Mouse (Mus musculus) forebrain, embryonic 14.5 days (tissue): ENCODE measurements at regions not wholly inside any gene's neighbourhood (a gene's known extent, or its start where the extent isn't known, plus 50 kb on each side); places are given as distances from the start of the nearest gene placed in this dataset.

Source experiments
- ATAC-seq: fragments of 200-750 bp; cut with Nextera tagmentation; 2 replicates; pipeline ENCODE4 v1.8.0; 2017; ENCODE audit warnings: mild to moderate bottlenecking, moderate library complexity
- DNase-seq: peaks from one replicate; pipeline ENCODE4 v3.0.0-alpha.2; 2015; ENCODE audit warnings: low spot score
- H3K27ac ChIP-seq: fragments of 300-500 bp; sonication (generic); 2 replicates; pipeline ENCODE4 v1.5.1; 2014; ENCODE audit warnings: low read depth, mild to moderate bottlenecking, control low read depth, low read length, moderate library complexity
- H3K27me3 ChIP-seq: fragments of 300-500 bp; sonication (generic); replicated peaks from 2 replicates; pipeline ENCODE4 v1.6.1; 2014; ENCODE audit warnings: low read length, control low read depth, mixed read lengths; ENCODE audit not compliant: control insufficient read depth, insufficient read depth
- H3K36me3 ChIP-seq: fragments of 300-500 bp; sonication (generic); 2 replicates; pipeline ENCODE4 v1.6.1; 2014; ENCODE audit warnings: low read length, control low read depth; ENCODE audit not compliant: control insufficient read depth, insufficient read depth
- H3K4me1 ChIP-seq: fragments of 300-500 bp; sonication (generic); 2 replicates; pipeline ENCODE4 v1.6.1; 2014; ENCODE audit warnings: antibody characterized with exemption, low read length, control low read depth; ENCODE audit not compliant: control insufficient read depth, insufficient read depth
- H3K4me2 ChIP-seq: fragments of 300-500 bp; sonication (generic); 2 replicates; pipeline ENCODE4 v1.6.1; 2014; ENCODE audit warnings: mild to moderate bottlenecking, control low read depth, low read length
- H3K4me3 ChIP-seq: fragments of 300-500 bp; sonication (generic); 2 replicates; pipeline ENCODE4 v1.5.1; 2014; ENCODE audit warnings: low read depth, low read length, control low read depth
- H3K9ac ChIP-seq: fragments of 300-500 bp; sonication (generic); 2 replicates; pipeline ENCODE4 v1.6.1; 2014; ENCODE audit warnings: mild to moderate bottlenecking, low read length, control low read depth, moderate library complexity
- H3K9me3 ChIP-seq: fragments of 300-500 bp; sonication (generic); replicated peaks from 2 replicates; pipeline ENCODE4 v1.6.1; 2016; ENCODE audit warnings: low read length, control low read depth, mixed read lengths; ENCODE audit not compliant: control insufficient read depth
- WGBS: fragments of 180-500 bp; shearing (Covaris S2); extraction: QIAGEN DNeasy Blood & Tissue Kit; methylation state at CpG from one replicate; pipeline ENCODE4 v1.1.7; 2014; 5-methylcytosine and 5-hydroxymethylcytosine counted together

DNA sequence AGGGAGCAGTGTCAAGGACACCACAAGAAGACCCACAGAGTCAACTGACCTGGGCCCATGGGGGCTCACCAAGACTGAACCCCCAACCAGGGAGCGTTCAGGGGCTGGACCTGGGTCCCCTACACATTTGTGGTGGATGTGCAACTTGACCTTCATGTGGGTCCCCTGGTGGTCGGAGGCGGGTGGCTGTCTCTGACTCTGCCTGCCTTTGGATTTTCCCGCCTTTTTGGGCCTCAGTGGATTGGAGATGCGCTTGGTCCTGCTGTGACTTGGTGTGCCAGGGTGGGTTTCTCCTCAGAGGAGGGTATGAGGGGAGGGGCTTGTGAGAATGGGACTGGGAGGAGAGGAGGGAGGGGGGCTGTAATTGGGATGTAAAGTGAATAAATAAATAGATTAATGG lies 99.3 kb upstream of the Armc2 start:
- Histone ChIP-seq H3K36me3 (no peaks in the 10 kb centered on the region), H3K4me1 (no peaks in the 10 kb centered on the region), H3K27ac (no peak overlapping the region), H3K4me3 (no peak overlapping the region), H3K9ac (no peak overlapping the region), H3K9me3 (no peaks in the 10 kb centered on the region), H3K27me3 (no peaks in the 10 kb centered on the region), H3K4me2 (no peak overlapping the region)
- ATAC-seq (no peak), DNase-seq (no peak)
- WGBS: 90% methylated on average over 5 of the region's 5 CpGs

DNA sequence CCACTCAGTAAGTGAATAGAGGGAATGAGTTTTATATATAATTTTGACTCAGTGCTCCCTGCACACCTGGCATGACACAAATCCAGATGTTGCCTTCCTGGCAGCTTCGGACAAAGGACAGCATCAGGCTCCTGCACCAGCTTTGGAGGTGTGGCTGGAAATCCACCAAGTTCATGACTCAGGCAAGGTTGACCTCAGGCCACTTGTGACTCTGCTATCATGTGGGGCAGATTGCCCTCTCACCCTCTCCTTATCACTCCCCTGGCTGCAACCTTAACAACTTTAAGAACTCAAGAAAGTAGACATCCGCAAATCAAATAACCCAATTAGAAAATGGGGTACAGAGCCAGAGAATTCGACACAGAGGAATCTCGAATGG lies 97.7 kb upstream of the Armc2 start:
- Histone ChIP-seq H3K36me3 (no peaks in the 10 kb centered on the region), H3K4me2 (no peak overlapping the region), H3K9ac (no peak overlapping the region), H3K9me3 (no peaks in the 10 kb centered on the region), H3K4me1 (no peaks in the 10 kb centered on the region), H3K27me3 (no peaks in the 10 kb centered on the region), H3K4me3 (no peak overlapping the region), H3K27ac (no peak overlapping the region)
- 87% methylated on average over 4 of the region's 4 CpGs for WGBS
- no peak for ATAC-seq
- DNase-seq: no peak

DNA sequence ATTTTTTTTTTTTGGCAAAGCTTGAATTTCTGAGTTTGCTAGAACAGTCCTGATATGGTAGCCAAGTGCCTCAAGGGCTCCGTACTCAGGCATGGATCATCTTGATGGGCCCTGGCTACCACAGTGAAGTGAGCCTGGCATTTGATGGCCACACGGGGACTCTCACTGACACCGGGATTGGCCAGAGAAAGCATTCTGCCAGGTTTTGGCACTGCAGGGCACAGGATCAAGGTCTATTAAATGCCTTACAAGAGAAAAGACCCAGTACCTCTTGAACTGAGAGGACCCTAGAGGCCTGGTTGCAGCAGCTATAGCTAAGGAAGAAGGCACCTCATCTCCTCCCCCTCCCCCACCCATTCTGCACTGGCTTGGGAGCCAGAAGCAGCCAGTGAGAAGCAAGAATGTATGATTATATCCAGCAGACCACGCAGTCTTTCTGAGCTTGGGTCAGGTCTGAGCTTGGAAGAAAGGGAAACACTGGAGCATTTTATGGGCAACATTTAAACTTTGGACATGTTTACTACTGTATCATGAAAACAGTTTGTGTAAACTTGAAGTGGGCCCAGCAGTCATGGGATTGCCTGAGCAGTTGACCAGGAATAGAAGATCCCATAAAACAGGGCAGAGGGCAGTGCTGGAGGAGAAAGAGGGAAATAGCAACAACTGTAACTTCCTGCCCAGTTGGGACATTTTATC lies 97.1 kb upstream of the Armc2 start:
- no peak for DNase-seq
- H3K4me2 ChIP-seq: no peak overlapping the region
- no peak overlapping the region for H3K4me3 ChIP-seq
- 85% methylated on average over 4 of the region's 4 CpGs for WGBS
- no peak overlapping the region for H3K9ac ChIP-seq
- ATAC-seq: no peak
- no peaks in the 10 kb centered on the region for H3K36me3 ChIP-seq
- H3K27ac ChIP-seq: no peak overlapping the region
- H3K9me3 ChIP-seq: no peaks in the 10 kb centered on the region
- no peaks in the 10 kb centered on the region for H3K27me3 ChIP-seq
- H3K4me1 ChIP-seq: no peaks in the 10 kb centered on the region

DNA sequence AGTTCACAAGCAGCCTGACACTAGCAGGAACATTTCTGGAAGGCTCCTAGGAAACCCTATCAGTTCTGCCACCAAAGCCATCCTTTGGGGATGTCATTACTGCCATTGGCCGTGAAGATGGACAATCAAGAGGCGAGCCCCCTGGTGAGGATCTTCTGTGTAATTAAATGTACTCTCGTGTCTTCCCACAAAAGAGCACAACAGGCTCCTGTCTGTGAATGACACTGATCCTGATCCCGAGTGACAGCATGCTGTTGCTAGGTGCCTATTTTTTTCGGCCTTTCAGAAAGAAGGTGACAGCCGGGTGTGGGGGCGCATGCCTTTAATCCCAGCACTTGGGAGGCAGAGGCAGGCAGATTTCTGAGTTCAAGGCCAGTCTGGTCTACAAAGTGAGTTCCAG lies 92.5 kb upstream of the Armc2 start:
- no peaks in the 10 kb centered on the region for H3K4me1 ChIP-seq
- H3K27me3 ChIP-seq: no peaks in the 10 kb centered on the region
- no peaks in the 10 kb centered on the region for H3K36me3 ChIP-seq
- H3K27ac ChIP-seq: no peak overlapping the region
- no peak for DNase-seq
- no peaks in the 10 kb centered on the region for H3K9me3 ChIP-seq
- 53% methylated on average over 7 of the region's 7 CpGs for WGBS
- H3K4me2 ChIP-seq: no peak overlapping the region
- ATAC-seq: no peak
- H3K9ac ChIP-seq: no peak overlapping the region
- no peak overlapping the region for H3K4me3 ChIP-seq

DNA sequence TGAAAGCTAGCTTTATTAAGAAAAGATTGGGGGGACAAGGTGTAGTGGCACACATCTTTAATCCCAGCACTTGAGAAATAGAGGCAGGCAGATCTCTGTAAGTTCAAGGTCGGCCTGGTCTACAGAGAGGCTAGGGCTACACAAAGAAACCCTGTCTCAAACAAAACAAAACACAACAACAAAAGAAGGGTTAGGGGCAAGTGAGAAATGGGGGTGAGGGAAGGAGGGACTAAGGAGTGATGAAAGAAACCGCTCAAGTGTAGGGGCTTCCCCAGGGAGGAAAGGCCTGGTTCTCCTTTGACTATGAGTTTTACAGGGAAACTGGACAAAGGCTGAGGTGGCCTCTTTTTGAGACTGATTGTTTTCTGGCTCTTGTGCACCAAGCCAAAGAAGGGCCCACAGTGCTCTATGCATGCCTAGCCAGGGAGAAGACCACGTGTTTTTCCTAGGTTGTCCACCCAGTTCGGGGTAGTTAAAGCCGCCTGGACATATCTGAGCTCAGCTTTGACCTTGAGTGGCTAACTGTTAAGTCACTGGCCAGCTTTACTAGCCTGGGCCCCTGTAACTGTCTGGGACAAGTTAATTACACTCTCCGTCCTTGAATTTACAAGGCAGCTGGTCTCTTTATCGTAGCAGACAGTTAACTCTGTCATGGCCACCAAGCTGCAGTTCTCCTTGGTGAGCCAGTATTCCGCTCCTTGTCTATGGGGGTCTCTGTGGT lies 90.2 kb upstream of the Armc2 start:
- Histone ChIP-seq H3K4me1 (no peaks in the 10 kb centered on the region), H3K9ac (no peak overlapping the region), H3K9me3 (no peaks in the 10 kb centered on the region), H3K27ac (no peak overlapping the region), H3K36me3 (no peaks in the 10 kb centered on the region), H3K27me3 (no peaks in the 10 kb centered on the region), H3K4me2 (no peak overlapping the region), H3K4me3 (no peak overlapping the region)
- DNase-seq (peak; percentile 6), ATAC-seq (no peak)
- 44% methylated on average over 8 of the region's 8 CpGs for WGBS

DNA sequence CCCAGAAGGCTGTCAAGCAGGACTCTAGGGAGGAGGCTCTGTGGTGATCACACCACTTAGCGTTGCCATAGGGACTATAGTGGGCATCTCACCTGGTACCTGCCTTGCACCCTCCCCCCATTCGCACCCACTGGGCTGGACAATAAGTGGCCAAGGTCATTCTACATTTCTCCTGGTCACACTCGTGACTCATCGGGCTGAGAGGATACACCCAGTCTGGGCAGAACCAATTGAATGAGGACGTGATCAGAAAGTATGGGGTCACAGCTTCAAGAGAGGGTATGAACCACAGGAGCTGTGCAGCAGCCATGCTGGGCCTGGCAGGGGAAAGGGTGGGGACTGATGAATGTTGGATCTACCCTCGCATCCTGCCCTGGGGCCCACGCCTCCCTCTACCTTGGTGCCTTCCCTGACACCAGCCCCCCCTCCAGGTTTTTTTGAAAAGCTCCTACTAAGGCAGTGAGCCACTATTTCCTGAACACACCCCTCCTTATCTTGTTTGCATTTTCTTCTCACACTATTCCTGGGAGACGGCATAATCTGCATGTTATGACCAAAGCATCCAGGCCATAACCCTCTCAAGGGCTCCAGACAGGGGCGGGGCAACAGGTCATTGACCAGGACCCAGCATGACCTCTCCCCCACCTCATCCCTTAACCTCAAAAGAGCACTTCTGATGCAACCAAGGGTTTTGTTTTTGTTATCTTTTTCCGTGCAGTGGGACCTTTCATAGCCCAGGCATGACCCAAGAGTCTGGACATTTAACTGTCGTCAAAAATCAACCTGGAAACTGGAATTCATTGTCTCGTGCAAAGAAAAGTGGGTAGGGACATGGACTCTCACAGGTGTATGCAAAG lies 89.4 kb upstream of the Armc2 start:
- Histone ChIP-seq H3K4me2 (no peak overlapping the region), H3K27me3 (no peaks in the 10 kb centered on the region), H3K9me3 (no peaks in the 10 kb centered on the region), H3K9ac (no peak overlapping the region), H3K36me3 (no peaks in the 10 kb centered on the region), H3K4me3 (no peak overlapping the region), H3K27ac (no peak overlapping the region), H3K4me1 (no peaks in the 10 kb centered on the region)
- 87% methylated on average over 12 of the region's 12 CpGs for WGBS
- no peak for DNase-seq
- ATAC-seq: no peak

DNA sequence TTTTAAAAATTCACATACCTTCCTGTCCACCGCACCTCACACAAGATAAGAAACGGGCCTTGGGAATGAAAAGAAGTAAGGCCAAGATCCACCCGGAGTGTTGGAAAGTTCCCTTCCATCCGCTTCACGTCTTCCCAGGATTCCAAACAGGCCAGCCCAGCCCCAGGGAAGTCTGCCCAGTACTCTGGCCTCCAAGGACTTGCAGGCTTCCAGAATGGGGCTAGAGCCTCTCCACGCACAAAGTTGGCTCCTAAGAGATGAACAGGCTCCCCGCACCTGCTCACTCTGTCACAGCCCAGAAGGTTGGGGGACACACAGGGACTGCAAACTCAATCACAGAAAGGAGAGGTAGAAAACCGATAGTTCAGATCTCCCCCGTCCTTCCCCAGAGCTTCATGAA lies 88.4 kb upstream of the Armc2 start:
- DNase-seq: no peak
- Histone ChIP-seq H3K4me2 (no peak overlapping the region), H3K4me3 (no peak overlapping the region), H3K9me3 (no peaks in the 10 kb centered on the region), H3K27me3 (no peaks in the 10 kb centered on the region), H3K4me1 (no peaks in the 10 kb centered on the region), H3K9ac (no peak overlapping the region), H3K36me3 (no peaks in the 10 kb centered on the region), H3K27ac (no peak overlapping the region)
- 91% methylated on average over 9 of the region's 9 CpGs for WGBS
- no peak for ATAC-seq

DNA sequence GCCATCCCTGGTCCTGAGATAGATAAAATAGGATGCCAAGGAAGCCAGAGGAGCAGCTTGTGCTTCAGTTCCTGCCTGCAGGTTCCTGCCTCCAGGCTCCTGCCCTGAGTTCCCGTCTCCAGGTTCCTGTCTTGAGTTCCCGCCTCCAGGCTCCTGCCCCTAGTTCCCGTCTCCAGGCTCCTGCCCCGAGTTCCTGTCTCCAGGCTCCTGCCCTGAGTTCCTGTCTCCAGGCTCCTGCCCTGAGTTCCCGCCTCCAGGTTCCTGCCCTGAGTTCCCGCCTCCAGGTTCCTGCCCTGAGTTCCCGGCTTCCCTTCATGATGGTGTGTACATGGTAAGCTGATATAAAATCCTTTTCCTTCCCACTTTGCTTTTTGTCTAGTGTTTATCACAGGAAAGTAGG lies 86.8 kb upstream of the Armc2 start:
- Histone ChIP-seq H3K36me3 (no peaks in the 10 kb centered on the region), H3K9me3 (no peaks in the 10 kb centered on the region), H3K9ac (no peak overlapping the region), H3K27ac (no peak overlapping the region), H3K4me3 (no peak overlapping the region), H3K4me2 (no peak overlapping the region), H3K27me3 (no peaks in the 10 kb centered on the region), H3K4me1 (no peaks in the 10 kb centered on the region)
- DNase-seq (no peak), ATAC-seq (no peak)
- 92% methylated on average over 7 of the region's 7 CpGs for WGBS

DNA sequence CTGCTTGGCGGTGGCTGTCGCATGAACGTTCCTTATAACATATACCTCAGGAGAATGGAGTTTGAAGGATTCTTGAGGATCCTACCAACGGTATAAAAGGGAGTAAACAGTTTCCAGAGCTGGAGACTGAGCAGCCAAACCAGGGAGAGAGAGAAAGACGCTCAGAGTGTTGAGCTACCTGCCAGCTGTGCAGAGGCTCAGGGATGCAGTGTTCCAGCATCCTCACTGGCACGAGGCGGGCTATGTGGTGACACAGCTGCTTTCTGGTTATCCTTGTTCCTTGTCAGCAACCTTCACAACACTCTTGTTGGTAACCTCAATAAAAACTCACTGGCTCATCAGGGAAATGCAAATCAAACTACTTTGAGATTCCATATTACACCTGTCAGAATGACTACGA lies 84.1 kb upstream of the Armc2 start:
- no peaks in the 10 kb centered on the region for H3K27me3 ChIP-seq
- no peaks in the 10 kb centered on the region for H3K4me1 ChIP-seq
- H3K4me3 ChIP-seq: no peak overlapping the region
- H3K27ac ChIP-seq: no peak overlapping the region
- ATAC-seq: no peak
- no peak overlapping the region for H3K9ac ChIP-seq
- 88% methylated on average over 8 of the region's 8 CpGs for WGBS
- no peaks in the 10 kb centered on the region for H3K9me3 ChIP-seq
- no peak for DNase-seq
- H3K4me2 ChIP-seq: no peak overlapping the region
- H3K36me3 ChIP-seq: no peaks in the 10 kb centered on the region
